Mouse (Mus musculus) gastrocnemius, postnatal 4 days (tissue): ENCODE measurements at regions not wholly inside any gene's neighbourhood (a gene's known extent, or its start where the extent isn't known, plus 50 kb on each side); places are given as distances from the start of the nearest gene placed in this dataset.
A peak's percentile ranks its signal among the peaks of the same experiment; 100 is the strongest.
"Not testable (repeated sequence)": the region's sequence is repeated elsewhere in the genome, so short reads cannot be mapped to it uniquely, and the experiment has no call there.

Experiments
- DNase-seq, 2 experiments: peaks; one replicate each; pipeline ENCODE4 v3.0.0; 2021 to 2022; ENCODE audit warnings: low spot score in 2 of 2, mixed read lengths in 2 of 2

GRCm38 (mm10) chr12:93812963-93813733 is 1878.9 kb upstream of the Flrt2 start:
- no peak for DNase-seq

GRCm38 (mm10) chr12:93850944-93851520 is 1841.0 kb upstream of the Flrt2 start:
- DNase-seq: no peak

GRCm38 (mm10) chr12:93851660-93852059 is 1840.4 kb upstream of the Flrt2 start:
- DNase-seq: no peak

- no peak for DNase-seq
Observed at GRCm38 (mm10) chr12:93885946-93886345, 1806.1 kb upstream of the Flrt2 start.

GRCm38 (mm10) chr12:93890109-93890508 is 1801.9 kb upstream of the Flrt2 start:
- DNase-seq: no peak

GRCm38 (mm10) chr12:93928541-93929238 is 1763.3 kb upstream of the Flrt2 start:
- DNase-seq: not testable (repeated sequence)

GRCm38 (mm10) chr12:93929239-93929563 is 1762.8 kb upstream of the Flrt2 start:
- DNase-seq: not testable (repeated sequence)

GRCm38 (mm10) chr12:93930242-93930641 is 1761.8 kb upstream of the Flrt2 start:
- DNase-seq: not testable (repeated sequence)

GRCm38 (mm10) chr12:93960869-93961268 is 1731.2 kb upstream of the Flrt2 start:
- DNase-seq: no peak

- no peak for DNase-seq
Observed at GRCm38 (mm10) chr12:93981307-93981706, 1710.7 kb upstream of the Flrt2 start.

GRCm38 (mm10) chr12:93991531-93991930 is 1700.5 kb upstream of the Flrt2 start:
- no peak for DNase-seq

GRCm38 (mm10) chr12:93993875-93994274 is 1698.2 kb upstream of the Flrt2 start:
- DNase-seq: no peak

- DNase-seq: no peak
Observed at GRCm38 (mm10) chr12:94015946-94016345, 1676.1 kb upstream of the Flrt2 start.

- DNase-seq: no peak
Observed at GRCm38 (mm10) chr12:94031364-94031763, 1660.7 kb upstream of the Flrt2 start.

GRCm38 (mm10) chr12:94047972-94048371 is 1644.1 kb upstream of the Flrt2 start:
- no peak for DNase-seq

- DNase-seq: no peak
Observed at GRCm38 (mm10) chr12:94057767-94058166, 1634.3 kb upstream of the Flrt2 start.

- DNase-seq: no peak
Observed at GRCm38 (mm10) chr12:94059641-94060040, 1632.4 kb upstream of the Flrt2 start.

GRCm38 (mm10) chr12:94060336-94060735 is 1631.7 kb upstream of the Flrt2 start:
- no peak for DNase-seq

- DNase-seq: peak in 1 of 2 experiments; percentile 19
Observed at GRCm38 (mm10) chr12:94066444-94067152, 1625.4 kb upstream of the Flrt2 start.

- DNase-seq: no peak
Observed at GRCm38 (mm10) chr12:94070940-94071505, 1621.0 kb upstream of the Flrt2 start.

GRCm38 (mm10) chr12:94105582-94106162 is 1586.4 kb upstream of the Flrt2 start:
- no peak for DNase-seq
